Mouse (Mus musculus): ENCODE results near the gene Atp13a4. TPM values are rescaled to one million over a fixed set of nuclear protein-coding genes. Genes with fewer than 3 reads are reported as not detected.

Atp13a4 gene
- not detected for polyA plus RNA-seq (2014; fragmentation: Illumina TruSeq; extraction: RNeasy Lipid Tissue Mini Kit (QIAGEN cat#74804); ENCODE audit: low read depth, low replicate concordance)

DNA sequence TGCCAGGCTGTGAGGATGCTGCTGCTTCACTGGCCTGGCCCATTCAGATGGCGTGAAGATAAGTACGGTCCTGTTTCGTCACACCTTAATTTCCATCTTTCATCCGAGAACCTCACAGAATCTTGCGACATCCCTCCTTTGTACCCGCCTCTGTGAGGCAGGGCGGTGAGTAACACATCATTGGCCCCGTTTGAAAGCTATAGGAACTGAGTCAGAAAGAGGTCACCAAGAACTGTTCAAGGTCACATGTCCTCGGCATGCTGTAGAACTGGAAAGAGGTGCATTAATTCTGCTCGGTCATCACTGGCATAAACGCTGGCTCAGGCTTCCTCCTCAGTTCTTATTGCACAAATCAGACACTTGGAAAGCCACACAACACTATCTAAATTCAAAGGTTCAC lies at the start of gene Atp13a4:
Atp13a4 (minus strand) TSS at position 36 of the 400 bp plus-strand sequence.

DNA sequence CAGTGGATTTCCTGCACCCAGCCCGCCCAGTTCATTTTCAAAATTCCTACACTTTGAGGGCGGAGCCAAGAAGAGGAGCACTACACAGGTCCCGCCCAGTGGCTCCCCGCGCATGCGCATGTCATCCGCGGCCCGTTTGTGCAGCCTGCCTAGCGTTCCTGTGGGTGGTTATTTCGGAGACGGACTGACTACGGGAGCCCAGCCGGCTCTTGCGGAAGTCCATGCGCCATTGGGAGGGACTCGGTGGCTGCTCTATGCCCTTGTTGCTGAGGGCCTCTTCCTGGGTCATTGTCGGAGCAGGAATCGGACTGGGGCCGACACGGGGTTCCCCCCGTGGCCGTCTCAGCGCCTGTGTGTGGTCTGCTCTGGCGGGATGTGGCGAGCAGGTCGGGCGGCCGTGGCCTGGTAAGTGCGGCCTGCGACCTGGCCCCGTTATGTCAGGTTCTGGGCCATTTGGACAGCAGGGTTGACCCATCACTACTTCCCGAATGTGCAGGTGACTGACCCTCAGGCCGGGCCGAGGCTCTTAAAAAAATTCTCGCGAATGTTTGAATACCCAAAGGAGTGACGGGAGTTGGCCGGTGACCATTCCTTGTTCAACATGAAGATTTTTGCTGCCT lies 34.6 kb upstream of the Atp13a4 start, which contains the start of gene Opa1:
Opa1 (plus strand) TSS at position 168 of the 620 bp plus-strand sequence.

DNA sequence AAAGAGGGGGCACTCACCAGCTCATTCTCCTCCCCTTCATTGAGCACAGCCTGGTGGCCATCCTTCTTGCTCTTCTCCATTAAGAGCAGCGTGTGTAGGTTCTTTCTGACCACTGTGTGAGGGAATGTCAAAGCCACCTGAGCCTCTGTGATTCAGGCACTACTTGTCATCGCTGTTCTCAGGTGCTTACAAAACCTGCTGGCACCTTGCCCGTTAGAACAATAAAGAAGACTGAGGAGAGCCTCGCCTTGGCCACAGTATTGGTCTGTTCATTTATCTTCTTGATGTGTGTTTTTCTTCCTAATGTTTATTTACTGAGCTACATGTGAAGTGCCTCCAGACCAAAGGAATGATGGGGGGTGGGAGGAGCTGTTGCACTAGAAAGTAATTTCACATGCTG lies 166.2 kb downstream of the Atp13a4 start, which contains the start of gene Atp13a5:
Atp13a5 (minus strand) TSS at position 275 of the 400 bp plus-strand sequence.

Other genes starting within 250 kb of the Atp13a4 start
- not detected for gene Atp13a5, start 166.1 kb downstream of the Atp13a4 start, polyA plus RNA-seq (2014; fragmentation: Illumina TruSeq; extraction: RNeasy Lipid Tissue Mini Kit (QIAGEN cat#74804); ENCODE audit: low read depth, low replicate concordance)
- gene Opa1, start 34.5 kb upstream of the Atp13a4 start, polyA plus RNA-seq (2014; fragmentation: Illumina TruSeq; extraction: RNeasy Lipid Tissue Mini Kit (QIAGEN cat#74804); ENCODE audit: low read depth, low replicate concordance) = 63.4 TPM